Mouse (Mus musculus): ENCODE measurements around the gene Psmd5. TPM values are rescaled to one million over a fixed set of nuclear protein-coding genes. Genes with fewer than 3 reads are reported as not detected.

Gene Psmd5
- polyA plus RNA-seq, 1 experiment from 2014 or later: 55.5 TPM

DNA sequence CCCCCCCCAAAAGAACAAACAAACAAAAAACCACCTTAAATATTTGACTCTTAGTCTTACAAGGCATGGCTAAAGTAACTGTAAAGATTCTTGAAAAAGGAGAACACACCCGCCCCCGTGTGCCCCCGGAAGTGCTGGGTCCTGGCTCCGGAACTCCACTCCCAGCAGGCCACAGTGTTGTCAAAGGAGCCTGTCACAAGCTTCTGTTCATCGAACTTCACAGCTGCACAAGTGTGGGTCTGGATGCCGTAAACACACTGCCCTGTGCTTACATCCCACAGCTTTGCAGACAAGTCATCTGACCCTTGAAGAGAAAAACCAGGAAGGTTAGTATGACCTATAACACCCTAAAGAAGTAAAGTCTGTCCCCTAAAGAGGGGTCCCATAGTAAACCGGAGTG is 62.1 kb downstream of the Psmd5 start:
- 79% methylated on average over 7 of the region's 7 CpGs for WGBS
- Histone ChIP-seq H3K4me1 (replicated peaks; ENCODE audit: control insufficient read depth, insufficient read depth) (no peaks in the 10 kb centered on the region), H3K9me3 (ENCODE audit: control insufficient read depth, low read length) (no peaks in the 10 kb centered on the region), H3K36me3 (ENCODE audit: control insufficient read depth, insufficient read depth, low read length) (peaks cover 2% of the 10 kb centered on the region; the same call in 1 of the 2 replicates), H3K27ac (replicated peaks) (no peak overlapping the region), H3K4me2 (replicated peaks; ENCODE audit: low read depth) (no peak overlapping the region), H3K9ac (ENCODE audit: low read length) (no peak overlapping the region), H3K4me3 (ENCODE audit: low read depth, low read length) (no peak overlapping the region), H3K27me3 (ENCODE audit: control insufficient read depth, insufficient read depth, low read length) (no peaks in the 10 kb centered on the region)
- TF ChIP-seq CTCF (IDR thresholded peaks at IDR 0.05; ENCODE audit: low read depth): no peak
- no peak for TF ChIP-seq EP300 (optimal IDR thresholded peaks at IDR 0.05)
- ATAC-seq (ENCODE audit: low FRiP score, low TSS enrichment) (no peak), DNase-seq (ENCODE audit: low spot score) (no peak)

DNA sequence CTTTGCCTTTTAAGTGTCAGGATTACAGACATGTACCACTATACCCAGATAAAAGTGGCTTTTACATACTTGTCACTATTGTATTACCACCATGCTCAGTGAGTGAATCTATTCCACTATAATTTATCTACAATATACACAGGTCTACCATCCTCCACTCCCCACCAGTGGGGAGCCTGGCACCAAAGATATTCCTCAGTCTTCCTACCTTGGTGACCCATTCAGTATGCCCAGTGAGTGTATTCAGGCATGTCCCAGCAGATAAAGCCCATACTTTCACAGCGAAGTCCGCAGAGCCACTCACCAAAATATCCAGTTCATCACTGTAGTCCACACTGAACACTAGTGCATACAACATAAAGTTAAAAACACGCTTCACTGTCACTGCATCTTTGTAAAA is 64.0 kb downstream of the Psmd5 start:
- ATAC-seq (ENCODE audit: low FRiP score, low TSS enrichment) (no peak), DNase-seq (ENCODE audit: low spot score) (no peak)
- Histone ChIP-seq H3K27ac (replicated peaks) (no peak overlapping the region), H3K9me3 (ENCODE audit: control insufficient read depth, low read length) (no peaks in the 10 kb centered on the region), H3K9ac (ENCODE audit: low read length) (no peak overlapping the region), H3K36me3 (ENCODE audit: control insufficient read depth, insufficient read depth, low read length) (peaks cover 2% of the 10 kb centered on the region), H3K4me1 (replicated peaks; ENCODE audit: control insufficient read depth, insufficient read depth) (no peaks in the 10 kb centered on the region), H3K4me2 (replicated peaks; ENCODE audit: low read depth) (no peak overlapping the region), H3K27me3 (ENCODE audit: control insufficient read depth, insufficient read depth, low read length) (no peaks in the 10 kb centered on the region), H3K4me3 (ENCODE audit: low read depth, low read length) (no peak overlapping the region)
- 92% methylated on average over 3 of the region's 3 CpGs for WGBS
- TF ChIP-seq CTCF (IDR thresholded peaks at IDR 0.05; ENCODE audit: low read depth) (no peak), EP300 (optimal IDR thresholded peaks at IDR 0.05) (no peak)

DNA sequence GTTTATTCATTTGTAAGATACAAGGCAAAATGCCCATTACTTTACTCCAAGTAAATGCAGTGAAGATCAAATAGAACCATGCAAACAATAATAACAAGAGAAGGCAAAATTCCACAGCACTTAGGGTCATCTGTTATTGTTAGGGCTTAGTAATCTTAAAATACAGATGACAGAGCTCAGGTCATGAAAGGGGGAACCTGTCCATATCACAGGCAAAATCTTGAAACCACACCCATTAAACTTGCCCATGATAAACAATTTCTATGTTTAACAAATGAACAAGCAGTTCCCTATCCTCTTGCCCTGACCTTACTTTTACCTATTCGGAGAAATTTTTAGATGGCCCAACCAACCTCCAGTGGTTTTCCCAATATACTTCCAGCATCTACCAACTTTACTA is 65.2 kb downstream of the Psmd5 start:
- ATAC-seq (ENCODE audit: low FRiP score, low TSS enrichment): no peak

GRCm38 (mm10) chr2:34808057-34808456 is 66.7 kb downstream of the Psmd5 start:
- H3K9me3 ChIP-seq (ENCODE audit: control insufficient read depth, low read length): no peaks in the 10 kb centered on the region
- H3K4me2 ChIP-seq (replicated peaks; ENCODE audit: low read depth): no peak overlapping the region
- peaks cover 2% of the 10 kb centered on the region for H3K36me3 ChIP-seq (ENCODE audit: control insufficient read depth, insufficient read depth, low read length)
- DNase-seq (ENCODE audit: low spot score) (no peak), ATAC-seq (ENCODE audit: low FRiP score, low TSS enrichment) (no peak)
- TF ChIP-seq EP300 (optimal IDR thresholded peaks at IDR 0.05) (no peak), CTCF (IDR thresholded peaks at IDR 0.05; ENCODE audit: low read depth) (no peak)
- no peak overlapping the region for H3K27ac ChIP-seq (replicated peaks)
- no peaks in the 10 kb centered on the region for H3K4me1 ChIP-seq (replicated peaks; ENCODE audit: control insufficient read depth, insufficient read depth)
- no peak overlapping the region for H3K4me3 ChIP-seq (ENCODE audit: low read depth, low read length)
- no peaks in the 10 kb centered on the region for H3K27me3 ChIP-seq (ENCODE audit: control insufficient read depth, insufficient read depth, low read length)
- no peak overlapping the region for H3K9ac ChIP-seq (ENCODE audit: low read length)
- 73% methylated on average over 2 of the region's 2 CpGs for WGBS

More for the DNA sequence above, 65.2 kb downstream of the Psmd5 start:
- no peak overlapping the region for H3K4me3 ChIP-seq (ENCODE audit: low read depth, low read length)
- H3K36me3 ChIP-seq (ENCODE audit: control insufficient read depth, insufficient read depth, low read length): peaks cover 2% of the 10 kb centered on the region
- no peak overlapping the region for H3K9ac ChIP-seq (ENCODE audit: low read length)
- no peaks in the 10 kb centered on the region for H3K27me3 ChIP-seq (ENCODE audit: control insufficient read depth, insufficient read depth, low read length)
- no peak overlapping the region for H3K27ac ChIP-seq (replicated peaks)
- no peak for DNase-seq (ENCODE audit: low spot score)
- no peak for TF ChIP-seq EP300 (optimal IDR thresholded peaks at IDR 0.05)
- no peak for TF ChIP-seq CTCF (IDR thresholded peaks at IDR 0.05; ENCODE audit: low read depth)
- no peaks in the 10 kb centered on the region for H3K9me3 ChIP-seq (ENCODE audit: control insufficient read depth, low read length)
- H3K4me2 ChIP-seq (replicated peaks; ENCODE audit: low read depth): no peak overlapping the region
- no peaks in the 10 kb centered on the region for H3K4me1 ChIP-seq (replicated peaks; ENCODE audit: control insufficient read depth, insufficient read depth)
- WGBS: 70% methylated on average over 1 of the region's 1 CpGs

- ATAC-seq (ENCODE audit: low FRiP score, low TSS enrichment): no peak
- H3K27ac ChIP-seq (replicated peaks): no peak overlapping the region
- no peaks in the 10 kb centered on the region for H3K27me3 ChIP-seq (ENCODE audit: control insufficient read depth, insufficient read depth, low read length)
- H3K36me3 ChIP-seq (ENCODE audit: control insufficient read depth, insufficient read depth, low read length): no peaks in the 10 kb centered on the region; the same call in 1 of the 2 replicates
- no peak overlapping the region for H3K4me3 ChIP-seq (ENCODE audit: low read depth, low read length)
- DNase-seq (ENCODE audit: low spot score): no peak
- no peaks in the 10 kb centered on the region for H3K9me3 ChIP-seq (ENCODE audit: control insufficient read depth, low read length)
- no peak overlapping the region for H3K9ac ChIP-seq (ENCODE audit: low read length)
- TF ChIP-seq CTCF (IDR thresholded peaks at IDR 0.05; ENCODE audit: low read depth): no peak
- TF ChIP-seq EP300 (optimal IDR thresholded peaks at IDR 0.05): no peak
- H3K4me1 ChIP-seq (replicated peaks; ENCODE audit: control insufficient read depth, insufficient read depth): no peaks in the 10 kb centered on the region
- WGBS: 83% methylated on average over 10 of the region's 10 CpGs
- no peak overlapping the region for H3K4me2 ChIP-seq (replicated peaks; ENCODE audit: low read depth)
Observed at GRCm38 (mm10) chr2:34805364-34805950, 69.3 kb downstream of the Psmd5 start.

GRCm38 (mm10) chr2:34804815-34805214 is 70.0 kb downstream of the Psmd5 start:
- WGBS: 45% methylated on average over 1 of the region's 1 CpGs
- Histone ChIP-seq H3K4me1 (replicated peaks; ENCODE audit: control insufficient read depth, insufficient read depth) (no peaks in the 10 kb centered on the region), H3K4me2 (replicated peaks; ENCODE audit: low read depth) (no peak overlapping the region), H3K36me3 (ENCODE audit: control insufficient read depth, insufficient read depth, low read length) (no peaks in the 10 kb centered on the region; the same call in 1 of the 2 replicates), H3K27me3 (ENCODE audit: control insufficient read depth, insufficient read depth, low read length) (no peaks in the 10 kb centered on the region), H3K4me3 (ENCODE audit: low read depth, low read length) (no peak overlapping the region), H3K9ac (ENCODE audit: low read length) (no peak overlapping the region), H3K9me3 (ENCODE audit: control insufficient read depth, low read length) (no peaks in the 10 kb centered on the region), H3K27ac (replicated peaks) (no peak overlapping the region)
- TF ChIP-seq CTCF (IDR thresholded peaks at IDR 0.05; ENCODE audit: low read depth): no peak
- TF ChIP-seq EP300 (optimal IDR thresholded peaks at IDR 0.05): no peak
- DNase-seq (ENCODE audit: low spot score) (no peak), ATAC-seq (ENCODE audit: low FRiP score, low TSS enrichment) (no peak)

All from stomach, postnatal 0 days (tissue).